In genomic region chr10:13323139-13323805, GRCm38 (mm10) we compare ENCODE assay signal across 9 mouse cellular contexts.
DNase-seq lines count a peak whose midpoint lies in the region; ATAC-seq lines count a peak whose summit lies in the region.
"Had no signal": no experiment of that assay in that cellular context is flagged by ENCODE, and none has a peak within 500 bp of the region (broad histone marks: within the 10 kb centered on the region; RNA-seq: fewer than 3 reads in every experiment).

No protein-coding gene starts in this region.

- H3K4me1 ChIP-seq in erythroblast, embryonic 14.5 days (ENCODE audit: control insufficient read depth): no peaks in the 10 kb centered on the region
- H3K4me1 ChIP-seq in embryonic facial prominence, embryonic 13.5 days: peaks cover 30% of the 10 kb centered on the region
- H3K4me1 ChIP-seq in hindbrain, embryonic 13.5 days (replicated peaks): peaks cover 10% of the 10 kb centered on the region
- H3K4me1 ChIP-seq in liver, embryonic 16.5 days (ENCODE audit: control insufficient read depth, low read depth, low read length): peaks cover 2% of the 10 kb centered on the region
- H3K4me1 ChIP-seq in neural tube, embryonic 15.5 days: peaks cover 11% of the 10 kb centered on the region

- H3K9me3 ChIP-seq in erythroblast, embryonic 14.5 days (ENCODE audit: control insufficient read depth, low read length): no peaks in the 10 kb centered on the region
- no peaks in the 10 kb centered on the region for H3K9me3 ChIP-seq in embryonic facial prominence, embryonic 13.5 days
- H3K9me3 ChIP-seq in hindbrain, embryonic 13.5 days: no peaks in the 10 kb centered on the region
- H3K9me3 ChIP-seq in liver, embryonic 16.5 days (replicated peaks; ENCODE audit: control insufficient read depth, low read length): no peaks in the 10 kb centered on the region
- H3K9me3 ChIP-seq in neural tube, embryonic 15.5 days (replicated peaks): no peaks in the 10 kb centered on the region

- H3K27me3 ChIP-seq in erythroblast, embryonic 14.5 days (ENCODE audit: control insufficient read depth): peaks cover 18% of the 10 kb centered on the region
- H3K27me3 ChIP-seq in embryonic facial prominence, embryonic 13.5 days: no peaks in the 10 kb centered on the region
- H3K27me3 ChIP-seq in hindbrain, embryonic 13.5 days: no peaks in the 10 kb centered on the region
- H3K27me3 ChIP-seq in liver, embryonic 16.5 days (ENCODE audit: control insufficient read depth, insufficient read depth, low read depth, low read length): peaks cover 4% of the 10 kb centered on the region
- H3K27me3 ChIP-seq in neural tube, embryonic 15.5 days (replicated peaks): no peaks in the 10 kb centered on the region
- H3K27me3 ChIP-seq: CH12.LX had no signal

- no peak for DNase-seq in urinary bladder, postnatal 10 days (ENCODE audit: low spot score)
- no peak for DNase-seq in spleen, adult 12 weeks (ENCODE audit: low spot score)

- H3K36me3 ChIP-seq in erythroblast, embryonic 14.5 days (ENCODE audit: control insufficient read depth): no peaks in the 10 kb centered on the region
- no peaks in the 10 kb centered on the region for H3K36me3 ChIP-seq in embryonic facial prominence, embryonic 13.5 days
- H3K36me3 ChIP-seq in hindbrain, embryonic 13.5 days: no peaks in the 10 kb centered on the region
- H3K36me3 ChIP-seq in liver, embryonic 16.5 days (ENCODE audit: control insufficient read depth, insufficient read depth): no peaks in the 10 kb centered on the region
- H3K36me3 ChIP-seq in neural tube, embryonic 15.5 days: no peaks in the 10 kb centered on the region

- peak overlapping the region; percentile 54 for H3K4me3 ChIP-seq in erythroblast, embryonic 14.5 days (replicated peaks)
- peak overlapping the region; percentile 65 for H3K4me3 ChIP-seq in embryonic facial prominence, embryonic 13.5 days
- H3K4me3 ChIP-seq in hindbrain, embryonic 13.5 days: peak overlapping the region; percentile 65
- H3K4me3 ChIP-seq in liver, embryonic 16.5 days (ENCODE audit: low read depth, low read length): peak overlapping the region; percentile 64
- H3K4me3 ChIP-seq in neural tube, embryonic 15.5 days (replicated peaks): peak overlapping the region; percentile 62

- H3K27ac ChIP-seq in embryonic facial prominence, embryonic 13.5 days: peak overlapping the region; percentile 97
- peak overlapping the region; percentile 67 for H3K27ac ChIP-seq in hindbrain, embryonic 13.5 days
- H3K27ac ChIP-seq in liver, embryonic 16.5 days (ENCODE audit: low read length): peak overlapping the region; percentile 50
- H3K27ac ChIP-seq in neural tube, embryonic 15.5 days (replicated peaks): peak overlapping the region; percentile 77; the same call in 1 of the 2 replicates

- H3K4me2 ChIP-seq in embryonic facial prominence, embryonic 13.5 days: peak overlapping the region; percentile 76
- peak overlapping the region; percentile 85 for H3K4me2 ChIP-seq in hindbrain, embryonic 13.5 days
- peak overlapping the region; percentile 68 for H3K4me2 ChIP-seq in liver, embryonic 16.5 days (ENCODE audit: low read depth, low read length)
- peak overlapping the region; percentile 96 for H3K4me2 ChIP-seq in neural tube, embryonic 15.5 days

- WGBS in embryonic facial prominence, embryonic 13.5 days: 15% methylated on average over 12 of the region's 12 CpGs
- WGBS in hindbrain, embryonic 13.5 days: 26% methylated on average over 12 of the region's 12 CpGs
- WGBS in liver, embryonic 16.5 days (ENCODE audit: insufficient replicate concordance): 8% methylated on average over 12 of the region's 12 CpGs
- 21% methylated on average over 12 of the region's 12 CpGs for WGBS in neural tube, embryonic 15.5 days

- no peak for ATAC-seq in erythroblast, adult 5-6 weeks (replicated peaks; ENCODE audit: low FRiP score, poor library complexity, severe bottlenecking)
- ATAC-seq in embryonic facial prominence, embryonic 13.5 days (ENCODE audit: insufficient number of reproducible peaks, insufficient read depth, low FRiP score, low TSS enrichment, low read depth): peak; percentile 66
- ATAC-seq in hindbrain, embryonic 13.5 days (ENCODE audit: low FRiP score): peak; percentile 48
- no peak for ATAC-seq in liver, embryonic 16.5 days (ENCODE audit: low read depth)
- 0 out of 2 replicates have a peak, but pooled peaks have one; percentile 16 for ATAC-seq in neural tube, embryonic 15.5 days (ENCODE audit: low FRiP score)

- peak overlapping the region; percentile 89 for H3K9ac ChIP-seq in embryonic facial prominence, embryonic 13.5 days
- H3K9ac ChIP-seq in hindbrain, embryonic 13.5 days: peak overlapping the region; percentile 78
- H3K9ac ChIP-seq in liver, embryonic 16.5 days (ENCODE audit: low read depth, low read length): peak overlapping the region; percentile 58; the same call in 1 of the 2 replicates
- H3K9ac ChIP-seq in neural tube, embryonic 15.5 days (replicated peaks): 0 out of 2 replicates have a peak overlapping the region, but pooled peaks have one; percentile 69

Comparison
In these comparisons a context has a peak if more than half of its experiments do, and no peak if none do; other contexts are left out.
1. ATAC-seq: peak in embryonic facial prominence, embryonic 13.5 days (single experiment), hindbrain, embryonic 13.5 days (single experiment) and neural tube, embryonic 15.5 days (single experiment); none in erythroblast, adult 5-6 weeks (single experiment) and liver, embryonic 16.5 days (single experiment).
2. Peak in every context shown above with its lines, with median percentiles within 50 percentile points of each other: H3K4me3 ChIP-seq, H3K27ac ChIP-seq, H3K4me2 ChIP-seq and H3K9ac ChIP-seq.